Mouse (Mus musculus) CH12.LX (cell line): Measurements from ENCODE around the gene Ankrd35.

Experiments used
- BHLHE40 ChIP-seq: IDR thresholded peaks from 2 replicates; pipeline ENCODE4 v1.6.1; 2011; ENCODE audit warnings: mild to moderate bottlenecking, low read depth, low read length, improper control_type of control experiment
- CHD1 ChIP-seq: IDR thresholded peaks from 2 replicates; pipeline ENCODE4 v1.6.1; 2012; ENCODE audit warnings: low read depth, low read length, improper control_type of control experiment, inconsistent platforms
- CTCF ChIP-seq, 2 experiments: IDR thresholded peaks in 1 of 2; conservative IDR thresholded peaks in 1 of 2; 2 replicates each; pipeline ENCODE4 v1.5.1; 2011 to 2012; ENCODE audit warnings: low read depth in 2 of 2, low read length in 2 of 2, improper control_type of control experiment in 1 of 2, inconsistent platforms in 1 of 2, mild to moderate bottlenecking in 1 of 2, moderate library complexity in 1 of 2
- MAFK ChIP-seq: IDR thresholded peaks from 2 replicates; pipeline ENCODE4 v1.6.1; 2011; ENCODE audit warnings: low read length, improper control_type of control experiment; ENCODE audit not compliant: insufficient replicate concordance
- SMC3 ChIP-seq: IDR thresholded peaks from 2 replicates; pipeline ENCODE4 v1.6.1; 2011; ENCODE audit warnings: low read depth, low read length, improper control_type of control experiment
- ZMIZ1 ChIP-seq: IDR thresholded peaks from 2 replicates; pipeline ENCODE4 v1.6.1; 2012; ENCODE audit warnings: low read depth, mild to moderate bottlenecking, inconsistent platforms, low read length, improper control_type of control experiment

DNA sequence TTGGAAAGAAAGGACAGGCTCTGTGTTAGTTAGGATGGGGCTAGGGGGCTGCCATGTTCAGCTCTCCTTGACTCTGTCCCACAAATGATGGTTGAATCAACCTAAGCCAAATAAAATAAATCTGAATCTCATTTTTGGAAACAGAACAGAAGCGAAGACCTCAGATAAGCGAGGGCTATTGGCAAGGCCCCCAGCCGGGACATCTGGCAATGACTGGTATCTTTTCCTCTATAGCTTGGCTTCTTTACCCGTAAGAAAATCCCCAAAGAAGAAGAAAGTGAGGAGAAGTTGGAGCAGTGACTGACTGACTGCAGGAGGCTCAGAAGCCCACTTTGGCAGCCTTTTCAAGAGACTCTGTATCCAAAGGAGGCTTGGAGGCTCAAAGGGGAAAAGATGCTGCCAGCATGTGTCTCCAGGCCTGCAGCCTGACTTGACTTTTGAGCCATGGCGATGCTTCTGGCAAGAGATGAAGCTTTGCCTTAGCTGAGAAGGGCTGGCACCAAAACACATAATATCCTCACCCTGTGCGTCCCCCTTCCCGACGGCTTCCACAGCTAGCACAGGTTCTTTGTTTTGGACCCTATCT is 7.1 kb upstream of the Ankrd35 start:
- TF ChIP-seq MAFK (no peak), BHLHE40 (no peak), SMC3 (no peak), ZMIZ1 (no peak), CHD1 (no peak), CTCF (conservative IDR thresholded peaks at IDR 0.05 in 1 of 2, IDR thresholded peaks at IDR 0.05 in 1 of 2; ENCODE audit: low read depth in 2 of 2, low read length in 2 of 2) (no peak)
